ENCODE assay signal across 8 mouse cellular contexts in genomic region chr11:88550083-88550907, GRCm38 (mm10).
A peak's percentile ranks its signal among the peaks of the same experiment; 100 is the strongest.
DNase-seq lines count a peak whose midpoint lies in the region; ATAC-seq and TF ChIP-seq lines count a peak whose summit lies in the region.

No protein-coding gene starts in this region.

- no peak for TF ChIP-seq RAD21 in MEL (IDR thresholded peaks at IDR 0.05; ENCODE audit: low read depth, low read length)

- no peak for TF ChIP-seq EP300 in MEL (IDR thresholded peaks at IDR 0.05; ENCODE audit: low read depth in 1 of 2, low read length in 2 of 2)

- 66% methylated on average over 6 of the region's 6 CpGs for WGBS in kidney, embryonic 14.5 days
- 52% methylated on average over 6 of the region's 6 CpGs for WGBS in hindbrain, embryonic 13.5 days
- WGBS in neural tube, embryonic 14.5 days, result 60% methylated on average over 6 of the region's 6 CpGs

- 0 out of 2 replicates have a peak overlapping the region, but pooled peaks have one; percentile 12 for H3K9ac ChIP-seq in kidney, embryonic 14.5 days (ENCODE audit: low read depth, low read length)
- no peak overlapping the region; the same call in 1 of the 2 replicates for H3K9ac ChIP-seq in MEL (ENCODE audit: control insufficient read depth, low read depth, low read length, poor library complexity, severe bottlenecking)
- peak overlapping the region; percentile 46 for H3K9ac ChIP-seq in hindbrain, embryonic 13.5 days
- no peak overlapping the region for H3K9ac ChIP-seq in neural tube, embryonic 14.5 days (replicated peaks; ENCODE audit: low read depth, low read length)

- no peaks in the 10 kb centered on the region for H3K79me2 ChIP-seq in MEL (ENCODE audit: control insufficient read depth, insufficient read depth, low read length, poor library complexity)

- H3K9me3 ChIP-seq in kidney, embryonic 14.5 days (ENCODE audit: control insufficient read depth, low read length), result no peaks in the 10 kb centered on the region
- H3K9me3 ChIP-seq in MEL (replicated peaks; ENCODE audit: insufficient read depth, low read length), result no peaks in the 10 kb centered on the region
- no peaks in the 10 kb centered on the region for H3K9me3 ChIP-seq in hindbrain, embryonic 13.5 days
- H3K9me3 ChIP-seq in neural tube, embryonic 14.5 days (ENCODE audit: control insufficient read depth, low read length), result no peaks in the 10 kb centered on the region

- peaks cover 86% of the 10 kb centered on the region for H3K4me1 ChIP-seq in kidney, embryonic 14.5 days (ENCODE audit: control insufficient read depth, insufficient read depth, low read length)
- H3K4me1 ChIP-seq in MEL (ENCODE audit: control insufficient read depth in 1 of 2, insufficient read depth in 2 of 2, low read length in 2 of 2), result peaks cover 32 to 43% of the 10 kb centered on the region in 2 experiments
- peaks cover 88% of the 10 kb centered on the region for H3K4me1 ChIP-seq in hindbrain, embryonic 13.5 days (replicated peaks)
- peaks cover 62% of the 10 kb centered on the region for H3K4me1 ChIP-seq in neural tube, embryonic 14.5 days (ENCODE audit: control insufficient read depth, insufficient read depth, low read length)

- peak overlapping the region; percentile 73; the same call in 1 of the 2 replicates for H3K27ac ChIP-seq in kidney, embryonic 14.5 days (ENCODE audit: low read depth, low read length)
- H3K27ac ChIP-seq in MEL (ENCODE audit: control insufficient read depth, low read depth, low read length), result no peak overlapping the region
- peak overlapping the region; percentile 76 for H3K27ac ChIP-seq in hindbrain, embryonic 13.5 days
- 0 out of 2 replicates have a peak overlapping the region, but pooled peaks have one; percentile 1 for H3K27ac ChIP-seq in neural tube, embryonic 14.5 days (ENCODE audit: low read depth, low read length)

- TF ChIP-seq CTCF in MEL (IDR thresholded peaks at IDR 0.05 in 2 of 3, conservative IDR thresholded peaks at IDR 0.05 in 1 of 3; ENCODE audit: control insufficient read depth in 1 of 3, insufficient read depth in 1 of 3, low read depth in 2 of 3, low read length in 3 of 3, poor library complexity in 1 of 3, severe bottlenecking in 1 of 3), result no peak

- no peak overlapping the region for H3K4me3 ChIP-seq in kidney, embryonic 14.5 days (ENCODE audit: low read length)
- H3K4me3 ChIP-seq in MEL (ENCODE audit: control insufficient read depth in 1 of 2, insufficient read depth in 1 of 2, low read depth in 2 of 2, low read length in 2 of 2), result no peak overlapping the region
- no peak overlapping the region for H3K4me3 ChIP-seq in hindbrain, embryonic 13.5 days
- H3K4me3 ChIP-seq in neural tube, embryonic 14.5 days (ENCODE audit: low read depth, low read length), result no peak overlapping the region

- ATAC-seq in kidney, embryonic 14.5 days (ENCODE audit: low FRiP score, low TSS enrichment), result no peak
- ATAC-seq in hindbrain, embryonic 13.5 days (ENCODE audit: low FRiP score), result no peak
- ATAC-seq in neural tube, embryonic 14.5 days (ENCODE audit: low read depth), result no peak

- no peaks in the 10 kb centered on the region for H3K27me3 ChIP-seq in kidney, embryonic 14.5 days (ENCODE audit: control insufficient read depth, insufficient read depth, low read length)
- H3K27me3 ChIP-seq in MEL (ENCODE audit: control insufficient read depth in 1 of 2, insufficient read depth in 2 of 2, low read length in 2 of 2), result no peaks in the 10 kb centered on the region
- H3K27me3 ChIP-seq in hindbrain, embryonic 13.5 days, result no peaks in the 10 kb centered on the region
- H3K27me3 ChIP-seq in neural tube, embryonic 14.5 days (ENCODE audit: control insufficient read depth, insufficient read depth, low read length), result no peaks in the 10 kb centered on the region

- H3K36me3 ChIP-seq in kidney, embryonic 14.5 days (ENCODE audit: control insufficient read depth, insufficient read depth, low read length), result no peaks in the 10 kb centered on the region
- peaks cover 0 to 33% of the 10 kb centered on the region in 2 experiments; a peak in 2 of 4 replicates for H3K36me3 ChIP-seq in MEL (ENCODE audit: control insufficient read depth in 1 of 2, insufficient read depth in 2 of 2, low read length in 2 of 2)
- no peaks in the 10 kb centered on the region for H3K36me3 ChIP-seq in hindbrain, embryonic 13.5 days
- no peaks in the 10 kb centered on the region for H3K36me3 ChIP-seq in neural tube, embryonic 14.5 days (ENCODE audit: control insufficient read depth, insufficient read depth, low read length)

- no peak for DNase-seq in kidney, adult 8-10 months
- DNase-seq in MEL (ENCODE audit: low read depth, low spot score), result peak; percentile 24
- DNase-seq in frontal cortex, postnatal 10 days (ENCODE audit: low spot score in 2 of 2), result no peak
- DNase-seq in layer of hippocampus, postnatal 25 days (ENCODE audit: extremely low spot score in 1 of 2, low spot score in 1 of 2), result no peak
- no peak for DNase-seq in urinary bladder, postnatal 4 days (ENCODE audit: low spot score in 2 of 2)

- no peak for TF ChIP-seq POLR2A in MEL (IDR thresholded peaks at IDR 0.05; ENCODE audit: control insufficient read depth in 1 of 2, insufficient read depth in 1 of 2, low read depth in 1 of 2, low read length in 2 of 2, poor library complexity in 1 of 2)

- H3K4me2 ChIP-seq in kidney, embryonic 14.5 days (replicated peaks; ENCODE audit: low read depth, low read length), result no peak overlapping the region
- H3K4me2 ChIP-seq in hindbrain, embryonic 13.5 days, result no peak overlapping the region; the same call in 1 of the 2 replicates
- no peak overlapping the region for H3K4me2 ChIP-seq in neural tube, embryonic 14.5 days (ENCODE audit: low read depth, low read length)

TF ChIP-seq in MEL, 35 proteins besides CTCF, POLR2A, EP300 and RAD21:
- no peak for TF ChIP-seq ZC3H11A (IDR thresholded peaks at IDR 0.05; ENCODE audit: low read depth, low read length)

Comparison
In these comparisons a context has a peak if more than half of its experiments do, and no peak if none do; other contexts are left out.
1. H3K9ac ChIP-seq: peak in kidney, embryonic 14.5 days (single experiment) and hindbrain, embryonic 13.5 days (single experiment); none in MEL (single experiment) and neural tube, embryonic 14.5 days (single experiment).